Mouse (Mus musculus): ENCODE measurements around the gene Pde7b. TPM values are rescaled to one million over a fixed set of nuclear protein-coding genes. Genes with fewer than 3 reads are reported as not detected.

The Pde7b gene
- polyA plus RNA-seq, 1 experiment, result 7.9 TPM

GRCm38 (mm10) chr10:20493826-20494455 is 230.9 kb downstream of the Pde7b start:
- DNase-seq (ENCODE audit: low read depth), result no peak

- DNase-seq (ENCODE audit: low read depth), result no peak
Measured at GRCm38 (mm10) chr10:20492216-20492964, 232.5 kb downstream of the Pde7b start.

- no peak for DNase-seq (ENCODE audit: low read depth)
Measured at GRCm38 (mm10) chr10:20490775-20491174, 234.1 kb downstream of the Pde7b start.

- DNase-seq (ENCODE audit: low read depth), result no peak
Measured at GRCm38 (mm10) chr10:20490281-20490680, 234.6 kb downstream of the Pde7b start.

GRCm38 (mm10) chr10:20486461-20487253 is 238.2 kb downstream of the Pde7b start:
- DNase-seq (ENCODE audit: low read depth), result no peak

GRCm38 (mm10) chr10:20485816-20486215 is 239.1 kb downstream of the Pde7b start:
- no peak for DNase-seq (ENCODE audit: low read depth)

- DNase-seq (ENCODE audit: low read depth), result no peak
Measured at GRCm38 (mm10) chr10:20479481-20479880, 245.4 kb downstream of the Pde7b start.

GRCm38 (mm10) chr10:20478456-20478855 is 246.4 kb downstream of the Pde7b start:
- DNase-seq (ENCODE audit: low read depth), result no peak

GRCm38 (mm10) chr10:20474831-20475230 is 250.0 kb downstream of the Pde7b start:
- DNase-seq (ENCODE audit: low read depth), result no peak

GRCm38 (mm10) chr10:20474036-20474435 is 250.8 kb downstream of the Pde7b start:
- no peak for DNase-seq (ENCODE audit: low read depth)

- DNase-seq (ENCODE audit: low read depth), result no peak
Measured at GRCm38 (mm10) chr10:20473505-20473904, 251.4 kb downstream of the Pde7b start.

- DNase-seq (ENCODE audit: low read depth), result no peak
Measured at GRCm38 (mm10) chr10:20472007-20472406, 252.9 kb downstream of the Pde7b start.

- no peak for DNase-seq (ENCODE audit: low read depth)
Measured at GRCm38 (mm10) chr10:20464631-20465030, 260.2 kb downstream of the Pde7b start.

- DNase-seq (ENCODE audit: low read depth), result no peak
Measured at GRCm38 (mm10) chr10:20463941-20464340, 260.9 kb downstream of the Pde7b start.

GRCm38 (mm10) chr10:20462596-20462995 is 262.3 kb downstream of the Pde7b start:
- DNase-seq (ENCODE audit: low read depth), result no peak

- DNase-seq (ENCODE audit: low read depth), result no peak
Measured at GRCm38 (mm10) chr10:20459657-20460350, 265.1 kb downstream of the Pde7b start.

GRCm38 (mm10) chr10:20459160-20459559 is 265.7 kb downstream of the Pde7b start:
- DNase-seq (ENCODE audit: low read depth), result no peak

GRCm38 (mm10) chr10:20454387-20455065 is 270.4 kb downstream of the Pde7b start:
- DNase-seq (ENCODE audit: low read depth), result no peak

GRCm38 (mm10) chr10:20437428-20437827 is 287.4 kb downstream of the Pde7b start:
- DNase-seq (ENCODE audit: low read depth), result no peak

GRCm38 (mm10) chr10:20437021-20437420 is 287.9 kb downstream of the Pde7b start:
- no peak for DNase-seq (ENCODE audit: low read depth)

GRCm38 (mm10) chr10:20435913-20436312 is 289.0 kb downstream of the Pde7b start:
- DNase-seq (ENCODE audit: low read depth), result no peak
